Mouse (Mus musculus) intestine, embryonic 16.5 days (tissue): ENCODE data around the gene M6pr. TPM values are rescaled to one million over a fixed set of nuclear protein-coding genes. Genes with fewer than 3 reads are reported as not detected.
A peak's percentile ranks its signal among the peaks of the same experiment; 100 is the strongest.

Experiments used
- ATAC-seq: fragments of 200-750 bp; cut with Nextera tagmentation; 2 replicates; pipeline ENCODE4 v1.8.0; 2017; ENCODE audit warnings: moderate TSS enrichment, moderate library complexity
- H3K27ac ChIP-seq: fragments of 300-500 bp; sonication (generic); 2 replicates; pipeline ENCODE4 v1.5.1; 2014; ENCODE audit warnings: mild to moderate bottlenecking, low read length
- H3K27me3 ChIP-seq: fragments of 300-500 bp; sonication (generic); replicated peaks from 2 replicates; pipeline ENCODE4 v1.6.1; 2014; ENCODE audit warnings: low read length, control low read depth, mixed read lengths; ENCODE audit not compliant: control insufficient read depth, insufficient read depth
- H3K36me3 ChIP-seq: fragments of 300-500 bp; sonication (generic); 2 replicates; pipeline ENCODE4 v1.6.1; 2014; ENCODE audit warnings: low read length, control low read depth; ENCODE audit not compliant: control insufficient read depth, insufficient read depth
- H3K4me1 ChIP-seq: fragments of 300-500 bp; sonication (generic); 2 replicates; pipeline ENCODE4 v1.6.1; 2014; ENCODE audit warnings: low read length, control low read depth, mixed read lengths; ENCODE audit not compliant: control insufficient read depth, insufficient read depth
- H3K4me2 ChIP-seq: fragments of 300-500 bp; sonication (generic); 2 replicates; pipeline ENCODE4 v1.6.1; 2014; ENCODE audit warnings: low read depth, low read length, control low read depth
- H3K4me3 ChIP-seq: fragments of 300-500 bp; sonication (generic); 2 replicates; pipeline ENCODE4 v1.5.1; 2014; ENCODE audit warnings: mild to moderate bottlenecking, low read length
- H3K9ac ChIP-seq: fragments of 300-500 bp; sonication (generic); 2 replicates; pipeline ENCODE4 v1.6.1; 2014; ENCODE audit warnings: low read depth, low read length
- H3K9me3 ChIP-seq: fragments of 300-500 bp; sonication (generic); 2 replicates; pipeline ENCODE4 v1.6.1; 2016; ENCODE audit warnings: low read length, control low read depth; ENCODE audit not compliant: control insufficient read depth
- WGBS: fragments of 180-500 bp; shearing (Covaris S2); extraction: QIAGEN DNeasy Blood & Tissue Kit; methylation state at CpG from one replicate; pipeline ENCODE4 v1.1.7; 2014; 5-methylcytosine and 5-hydroxymethylcytosine counted together
- polyA plus RNA-seq: library from polyadenylated mRNA; unstranded; fragments of >200 nt; fragmentation: Nextera tagmentation; extraction: Ambion mirVana; gene quantifications from 2 replicates; pipeline ENCODE4 v1.2.1, GENCODE M21; 2015

M6pr gene
- polyA plus RNA-seq, 1 experiment from 2014 or later = 147 TPM

GRCm38 (mm10) chr6:122334786-122335340, 26.3 kb downstream of the M6pr start:
- no peak overlapping the region for H3K9ac ChIP-seq
- ATAC-seq = no peak
- no peak overlapping the region for H3K4me3 ChIP-seq
- no peak overlapping the region for H3K27ac ChIP-seq
- peaks cover 6% of the 10 kb centered on the region; the same call in 1 of the 2 replicates for H3K36me3 ChIP-seq
- H3K9me3 ChIP-seq = no peaks in the 10 kb centered on the region
- no peaks in the 10 kb centered on the region for H3K27me3 ChIP-seq
- H3K4me1 ChIP-seq = peaks cover 5% of the 10 kb centered on the region; the same call in 1 of the 2 replicates
- H3K4me2 ChIP-seq = no peak overlapping the region
- WGBS = 88% methylated on average over 7 of the region's 7 CpGs

- Histone ChIP-seq H3K36me3 (peaks cover 6% of the 10 kb centered on the region; the same call in 1 of the 2 replicates), H3K4me3 (no peak overlapping the region), H3K9me3 (no peaks in the 10 kb centered on the region), H3K4me2 (no peak overlapping the region), H3K9ac (no peak overlapping the region), H3K4me1 (peaks cover 5% of the 10 kb centered on the region; the same call in 1 of the 2 replicates), H3K27me3 (no peaks in the 10 kb centered on the region), H3K27ac (no peak overlapping the region)
- ATAC-seq = no peak
- 60% methylated on average over 6 of the region's 6 CpGs for WGBS
Measured at GRCm38 (mm10) chr6:122337546-122337945, 29.0 kb downstream of the M6pr start.

GRCm38 (mm10) chr6:122339047-122339647, 30.6 kb downstream of the M6pr start:
- Histone ChIP-seq H3K4me2 (peak overlapping the region; percentile 62), H3K4me3 (peak overlapping the region; percentile 75), H3K27me3 (no peaks in the 10 kb centered on the region), H3K36me3 (no peaks in the 10 kb centered on the region), H3K9ac (peak overlapping the region; percentile 79), H3K9me3 (no peaks in the 10 kb centered on the region), H3K4me1 (peaks cover 5% of the 10 kb centered on the region; the same call in 1 of the 2 replicates), H3K27ac (peak overlapping the region; percentile 81)
- WGBS = under 1% methylated on average over 32 of the region's 51 CpGs
- peak; percentile 90 for ATAC-seq

- Histone ChIP-seq H3K9ac (peak overlapping the region; percentile 79), H3K9me3 (no peaks in the 10 kb centered on the region), H3K27ac (peak overlapping the region; percentile 81), H3K36me3 (no peaks in the 10 kb centered on the region), H3K27me3 (no peaks in the 10 kb centered on the region), H3K4me2 (peak overlapping the region; percentile 62), H3K4me3 (peak overlapping the region; percentile 75), H3K4me1 (peaks cover 5% of the 10 kb centered on the region; the same call in 1 of the 2 replicates)
- WGBS = under 1% methylated on average over 23 of the region's 71 CpGs
- ATAC-seq = peak; percentile 91
Measured at GRCm38 (mm10) chr6:122339648-122340341, 31.3 kb downstream of the M6pr start.

- peak; percentile 10 for ATAC-seq
- Histone ChIP-seq H3K27me3 (no peaks in the 10 kb centered on the region), H3K9ac (peak within 1 kb of the TSS; percentile 79), H3K27ac (peak within 1 kb of the TSS; percentile 81), H3K36me3 (no peaks in the 10 kb centered on the region), H3K4me1 (peaks cover 5% of the 10 kb centered on the region; the same call in 1 of the 2 replicates), H3K9me3 (no peaks in the 10 kb centered on the region), H3K4me2 (peak within 1 kb of the TSS; percentile 62), H3K4me3 (peak within 1 kb of the TSS; percentile 75)
- 1% methylated on average over 17 of the region's 17 CpGs for WGBS
Measured at GRCm38 (mm10) chr6:122340349-122341000, 32.0 kb downstream of the M6pr start, which contains the start of gene Phc1. Phc1 (minus strand) TSS chr6:122340561.

- Histone ChIP-seq H3K27me3 (no peaks in the 10 kb centered on the region), H3K4me1 (peaks cover 5% of the 10 kb centered on the region; the same call in 1 of the 2 replicates), H3K27ac (no peak overlapping the region), H3K9me3 (no peaks in the 10 kb centered on the region), H3K36me3 (no peaks in the 10 kb centered on the region), H3K9ac (no peak overlapping the region), H3K4me2 (no peak overlapping the region), H3K4me3 (no peak overlapping the region)
- no peak for ATAC-seq
- 44% methylated on average over 7 of the region's 7 CpGs for WGBS
Measured at GRCm38 (mm10) chr6:122341038-122341810, 32.7 kb downstream of the M6pr start.

- Histone ChIP-seq H3K27me3 (no peaks in the 10 kb centered on the region), H3K9me3 (no peaks in the 10 kb centered on the region), H3K27ac (no peak overlapping the region), H3K36me3 (no peaks in the 10 kb centered on the region), H3K4me2 (no peak overlapping the region), H3K4me3 (no peak overlapping the region), H3K4me1 (peaks cover 5% of the 10 kb centered on the region; the same call in 1 of the 2 replicates), H3K9ac (no peak overlapping the region)
- WGBS = 30% methylated on average over 5 of the region's 5 CpGs
- no peak for ATAC-seq
Measured at GRCm38 (mm10) chr6:122342125-122342524, 33.6 kb downstream of the M6pr start.

- ATAC-seq = no peak
- H3K36me3 ChIP-seq = no peaks in the 10 kb centered on the region
- no peak overlapping the region for H3K27ac ChIP-seq
- H3K4me3 ChIP-seq = no peak overlapping the region
- H3K27me3 ChIP-seq = no peaks in the 10 kb centered on the region
- WGBS = 28% methylated on average over 10 of the region's 10 CpGs
- no peak overlapping the region for H3K4me2 ChIP-seq
- no peak overlapping the region for H3K9ac ChIP-seq
- H3K9me3 ChIP-seq = no peaks in the 10 kb centered on the region
- H3K4me1 ChIP-seq = peaks cover under 1% of the 10 kb centered on the region; the same call in 1 of the 2 replicates
Measured at GRCm38 (mm10) chr6:122343719-122344118, 35.2 kb downstream of the M6pr start.
